Mouse (Mus musculus) CH12.LX (cell line): ENCODE results near the gene Ankfn1. TPM values are rescaled to one million over a fixed set of nuclear protein-coding genes. Genes with fewer than 3 reads are reported as not detected.

Experiments
- DNase-seq: peaks from one replicate; pipeline ENCODE4 v3.0.0-alpha.2; 2013; ENCODE audit errors: extremely low read depth
- H3K27ac ChIP-seq: 2 replicates; pipeline ENCODE4 v1.5.1; 2012; ENCODE audit warnings: low read depth, mild to moderate bottlenecking, control low read depth, moderate library complexity; ENCODE audit not compliant: insufficient read depth
- H3K27me3 ChIP-seq: replicated peaks from 2 replicates; pipeline ENCODE3; 2012; ENCODE audit warnings: inconsistent platforms
- H3K36me3 ChIP-seq, 2 experiments: replicated peaks in 1 of 2; 2 replicates each; pipeline versions ENCODE3 to v1.6.1; 2012; ENCODE audit warnings: inconsistent platforms in 1 of 2, low read length in 1 of 2, mild to moderate bottlenecking in 1 of 2, mixed read lengths in 1 of 2, moderate library complexity in 1 of 2; ENCODE audit not compliant: control insufficient read depth in 1 of 2, insufficient read depth in 1 of 2
- H3K4me1 ChIP-seq, 2 experiments: 2 replicates each; pipeline ENCODE4 v1.6.1; 2012; ENCODE audit warnings: inconsistent platforms in 1 of 2, moderate library complexity in 1 of 2; ENCODE audit not compliant: insufficient read depth in 2 of 2, control insufficient read depth in 1 of 2
- H3K4me2 ChIP-seq: 2 replicates; pipeline ENCODE4 v1.6.1; 2012; ENCODE audit warnings: low read depth, mild to moderate bottlenecking, control low read depth; ENCODE audit not compliant: poor library complexity, insufficient read depth, severe bottlenecking
- H3K4me3 ChIP-seq, 3 experiments: fragments of 150-350 bp in 1 of 3; sonication (generic) in 1 of 3; replicated peaks in 1 of 3; 2 replicates each; pipeline versions ENCODE3 to v1.5.1; 2011 to 2012; ENCODE audit warnings: low read depth in 2 of 3, low read length in 2 of 3, mild to moderate bottlenecking in 2 of 3, moderate library complexity in 2 of 3, control low read depth in 1 of 3, improper control_type of control experiment in 1 of 3, inconsistent platforms in 1 of 3, mixed read lengths in 1 of 3; ENCODE audit not compliant: poor library complexity in 1 of 3
- H3K79me2 ChIP-seq: replicated peaks from 2 replicates; pipeline ENCODE4 v1.6.1; 2012; ENCODE audit warnings: mild to moderate bottlenecking, moderate library complexity; ENCODE audit not compliant: control insufficient read depth, poor library complexity, insufficient read depth, severe bottlenecking; ENCODE audit errors: extremely low read depth
- H3K9ac ChIP-seq: 2 replicates; pipeline ENCODE4 v1.6.1; 2012; ENCODE audit warnings: low read depth, mild to moderate bottlenecking, control low read depth, moderate library complexity; ENCODE audit not compliant: insufficient read depth
- H3K9me3 ChIP-seq: replicated peaks from 2 replicates; pipeline ENCODE3; 2012; ENCODE audit warnings: low read length, inconsistent platforms, mixed read lengths
- CHD2 ChIP-seq: IDR thresholded peaks from 2 replicates; pipeline ENCODE4 v1.6.1; 2011; ENCODE audit warnings: low read length, improper control_type of control experiment
- CTCF ChIP-seq, 2 experiments: IDR thresholded peaks in 1 of 2; conservative IDR thresholded peaks in 1 of 2; 2 replicates each; pipeline ENCODE4 v1.5.1; 2011 to 2012; ENCODE audit warnings: low read depth in 2 of 2, low read length in 2 of 2, improper control_type of control experiment in 1 of 2, inconsistent platforms in 1 of 2, mild to moderate bottlenecking in 1 of 2, moderate library complexity in 1 of 2
- ELF1 ChIP-seq: IDR thresholded peaks from 2 replicates; pipeline ENCODE4 v1.6.1; 2014; ENCODE audit warnings: low read depth, mild to moderate bottlenecking, inconsistent platforms, low read length, improper control_type of control experiment
- EP300 ChIP-seq: IDR thresholded peaks from 2 replicates; pipeline ENCODE4 v1.6.1; 2011; ENCODE audit warnings: low read length, improper control_type of control experiment
- HCFC1 ChIP-seq: IDR thresholded peaks from 2 replicates; pipeline ENCODE4 v1.6.1; 2012; ENCODE audit warnings: low read depth, mild to moderate bottlenecking, inconsistent platforms, low read length, improper control_type of control experiment
- JUN ChIP-seq: IDR thresholded peaks from 2 replicates; pipeline ENCODE4 v1.6.1; 2011; ENCODE audit warnings: low read depth, mild to moderate bottlenecking, low read length, improper control_type of control experiment, moderate library complexity; ENCODE audit not compliant: insufficient read depth
- KAT2A ChIP-seq: IDR thresholded peaks from 2 replicates; pipeline ENCODE4 v1.6.1; 2012; ENCODE audit warnings: low read length, improper control_type of control experiment, inconsistent platforms; ENCODE audit not compliant: insufficient replicate concordance
- MAFK ChIP-seq: IDR thresholded peaks from 2 replicates; pipeline ENCODE4 v1.6.1; 2011; ENCODE audit warnings: low read length, improper control_type of control experiment; ENCODE audit not compliant: insufficient replicate concordance
- MEF2A ChIP-seq: IDR thresholded peaks from 2 replicates; pipeline ENCODE4 v1.6.1; 2014; ENCODE audit warnings: low read depth, mild to moderate bottlenecking, inconsistent platforms, low read length, improper control_type of control experiment, borderline replicate concordance
- MXI1 ChIP-seq: IDR thresholded peaks from 2 replicates; pipeline ENCODE4 v1.6.1; 2011; ENCODE audit warnings: mild to moderate bottlenecking, low read depth, low read length, improper control_type of control experiment
- MYC ChIP-seq: IDR thresholded peaks from 2 replicates; pipeline ENCODE4 v1.6.1; 2011; ENCODE audit warnings: low read depth, mild to moderate bottlenecking, improper control_type of control experiment, low read length
- NELFE ChIP-seq: IDR thresholded peaks from 2 replicates; pipeline ENCODE4 v1.6.1; 2011; ENCODE audit warnings: low read depth, low read length, improper control_type of control experiment
- POLR2A ChIP-seq: IDR thresholded peaks from 2 replicates; pipeline ENCODE4 v1.6.1; 2011; ENCODE audit warnings: low read depth, mild to moderate bottlenecking, improper control_type of control experiment, low read length
- SIN3A ChIP-seq: IDR thresholded peaks from 2 replicates; pipeline ENCODE4 v1.6.1; 2012; ENCODE audit warnings: low read length, improper control_type of control experiment, inconsistent platforms
- TBP ChIP-seq: conservative IDR thresholded peaks from 2 replicates; pipeline ENCODE4 v1.6.1; 2011; ENCODE audit warnings: low read depth, low read length, improper control_type of control experiment
- TCF12 ChIP-seq: IDR thresholded peaks from 2 replicates; pipeline ENCODE4 v1.6.1; 2014; ENCODE audit warnings: low read depth, mild to moderate bottlenecking, inconsistent platforms, low read length, improper control_type of control experiment
- UBTF ChIP-seq: IDR thresholded peaks from 2 replicates; pipeline ENCODE4 v1.6.1; 2012; ENCODE audit warnings: low read depth, mild to moderate bottlenecking, inconsistent platforms, low read length, improper control_type of control experiment, moderate library complexity
- ZMIZ1 ChIP-seq: IDR thresholded peaks from 2 replicates; pipeline ENCODE4 v1.6.1; 2012; ENCODE audit warnings: low read depth, mild to moderate bottlenecking, inconsistent platforms, low read length, improper control_type of control experiment
- ZNF384 ChIP-seq: IDR thresholded peaks from 2 replicates; pipeline ENCODE4 v1.6.1; 2012; ENCODE audit warnings: low read depth, low read length, improper control_type of control experiment, inconsistent platforms
- dilution Hi-C: fragments of 300-500 bp; cut with MboI; formaldehyde crosslinking; loops from 2 replicates; pipeline ENCODE4 v1.14.3; 2020; ENCODE audit warnings: low sequenced_read_pairs; ENCODE audit not compliant: extremely low pct_unique_long_range_greater_than_20kb, extremely low pct_ligation_motif_present
- in situ Hi-C: fragments of 300-500 bp; cut with MboI; formaldehyde crosslinking; loops from 3 replicates; pipeline ENCODE4 v1.14.3; 2019; ENCODE audit warnings: low sequenced_read_pairs, low pct_ligation_motif_present, low pct_unique_long_range_greater_than_20kb, mixed read lengths
- polyA plus RNA-seq: library from polyadenylated mRNA; unstranded; fragments of >175 nt; gene quantifications from 2 replicates; pipeline ENCODE4 v1.2.1, GENCODE M21; 2012; ENCODE audit warnings: low read depth; ENCODE audit not compliant: insufficient read length
- total RNA-seq, 2 experiments: library from RNA; depleted of rRNA; stranded (reverse); fragments of 300-350 nt in 1 of 2; fragments of >200 nt in 1 of 2; gene quantifications; 2 replicates each; pipeline ENCODE4 v1.2.3; 2012 to 2014

Gene Ankfn1
- total and polyA plus RNA-seq, 3 experiments = not detected

GRCm38 (mm10) chr11:89418644-89419043 is 358.8 kb downstream of the Ankfn1 start:
- H3K4me3 ChIP-seq = no peak overlapping the region
- H3K27ac ChIP-seq = no peak overlapping the region
- TF ChIP-seq NELFE (no peak), SIN3A (no peak), MAFK (no peak), HCFC1 (no peak), TCF12 (no peak), JUN (no peak), POLR2A (no peak), UBTF (no peak), MYC (no peak)
- in situ Hi-C loops = no loop called here
- H3K27me3 ChIP-seq = peaks cover 2% of the 10 kb centered on the region
- H3K4me2 ChIP-seq = no peak overlapping the region
- no peak overlapping the region for H3K9ac ChIP-seq
- H3K79me2 ChIP-seq = no peaks in the 10 kb centered on the region
- H3K4me1 ChIP-seq = no peaks in the 10 kb centered on the region
- DNase-seq = no peak
- no peaks in the 10 kb centered on the region for H3K36me3 ChIP-seq
- H3K9me3 ChIP-seq = no peaks in the 10 kb centered on the region
- dilution Hi-C loops = no loop called here

GRCm38 (mm10) chr11:89416769-89417168 is 360.7 kb downstream of the Ankfn1 start:
- Histone ChIP-seq H3K79me2 (no peaks in the 10 kb centered on the region), H3K9ac (no peak overlapping the region), H3K4me1 (no peaks in the 10 kb centered on the region), H3K9me3 (no peaks in the 10 kb centered on the region), H3K27ac (no peak overlapping the region), H3K4me3 (no peak overlapping the region), H3K27me3 (no peaks in the 10 kb centered on the region), H3K36me3 (no peaks in the 10 kb centered on the region), H3K4me2 (no peak overlapping the region)
- TF ChIP-seq JUN = no peak
- no peak for TF ChIP-seq TCF12
- TF ChIP-seq ELF1 = no peak
- TF ChIP-seq KAT2A = no peak
- no peak for TF ChIP-seq MEF2A
- no peak for TF ChIP-seq EP300
- TF ChIP-seq CTCF (conservative IDR thresholded peaks at IDR 0.05 in 1 of 2, IDR thresholded peaks at IDR 0.05 in 1 of 2; ENCODE audit: low read depth in 2 of 2, low read length in 2 of 2) = no peak
- TF ChIP-seq ZNF384 = no peak
- no peak for DNase-seq
- in situ Hi-C loops = no loop called here
- dilution Hi-C loops = no loop called here

GRCm38 (mm10) chr11:89408774-89409173 is 368.7 kb downstream of the Ankfn1 start:
- Histone ChIP-seq H3K9me3 (no peaks in the 10 kb centered on the region), H3K4me1 (no peaks in the 10 kb centered on the region), H3K27ac (no peak overlapping the region), H3K4me3 (no peak overlapping the region), H3K4me2 (no peak overlapping the region), H3K79me2 (no peaks in the 10 kb centered on the region), H3K36me3 (no peaks in the 10 kb centered on the region)
- DNase-seq = no peak
- in situ Hi-C loops (no loop called here), dilution Hi-C loops (no loop called here)
- TF ChIP-seq CHD2 (no peak), ZMIZ1 (no peak), TBP (no peak), MXI1 (no peak), UBTF (no peak), SIN3A (no peak)
- TF ChIP-seq, all 38 proteins: peak for 0
- H3K9ac ChIP-seq = no peak overlapping the region
- no peaks in the 10 kb centered on the region for H3K27me3 ChIP-seq
